Mouse (Mus musculus) layer of hippocampus, adult 11-12 months (tissue): ENCODE measurements around the gene Gm26620.

Experiments used
- DNase-seq: peaks from one replicate; pipeline ENCODE4 v3.0.0; 2022; ENCODE audit warnings: low spot score

Gm26620 gene

GRCm38 (mm10) chr1:170911907-170912660 is 27.2 kb downstream of the Gm26620 start:
- DNase-seq, result no peak

DNA sequence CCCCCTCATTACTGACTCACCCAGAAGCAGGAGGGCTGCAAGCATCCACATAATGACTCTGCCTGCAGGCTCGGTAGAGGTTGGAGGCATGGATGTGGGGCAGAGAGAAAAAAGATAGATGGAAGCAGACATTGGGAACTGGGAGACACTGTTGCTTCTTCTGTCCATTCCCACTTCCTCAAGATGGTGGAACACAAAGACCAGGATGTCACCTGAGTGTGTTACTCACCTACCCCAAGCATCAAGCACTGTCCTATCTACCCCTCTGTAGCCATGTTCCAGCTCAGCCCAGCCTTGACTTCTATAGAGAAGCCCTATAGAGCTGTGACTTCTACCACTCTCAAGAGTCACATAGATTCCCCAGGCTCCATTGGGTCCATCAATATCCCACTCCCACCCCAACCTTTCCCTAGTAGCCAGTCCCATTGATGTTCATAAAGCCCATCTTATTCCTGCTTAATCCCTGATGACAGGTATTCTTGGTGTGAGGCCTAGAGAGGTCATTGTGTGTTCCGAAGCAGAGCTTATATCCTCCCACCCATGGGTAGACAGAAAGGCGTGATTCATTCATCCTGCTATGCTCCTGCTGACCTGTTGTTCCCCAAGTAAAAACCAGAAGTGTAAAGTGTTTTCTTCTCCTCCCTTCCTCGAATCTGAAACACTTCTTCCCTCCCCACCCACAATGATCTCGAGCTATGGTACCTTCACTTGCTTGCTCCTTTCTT is 28.2 kb downstream of the Gm26620 start, which contains the start of gene Fcrlb:
Gene Fcrlb, minus strand, starts transcription at position 51 of the 725 bp plus-strand sequence.
- DNase-seq, result no peak

GRCm38 (mm10) chr1:170915657-170916056 is 30.8 kb downstream of the Gm26620 start:
- no peak for DNase-seq

- no peak for DNase-seq
Observed at GRCm38 (mm10) chr1:170919308-170919707, 34.4 kb downstream of the Gm26620 start.

- DNase-seq, result peak; percentile 37
Observed at GRCm38 (mm10) chr1:170924485-170924884, 39.6 kb downstream of the Gm26620 start.

GRCm38 (mm10) chr1:170926941-170927340 is 42.1 kb downstream of the Gm26620 start:
- no peak for DNase-seq

GRCm38 (mm10) chr1:170927378-170927777 is 42.5 kb downstream of the Gm26620 start, which contains the start of gene Fcrla:
Gene Fcrla (minus strand): TSS chr1:170927583.
- DNase-seq, result no peak

DNA sequence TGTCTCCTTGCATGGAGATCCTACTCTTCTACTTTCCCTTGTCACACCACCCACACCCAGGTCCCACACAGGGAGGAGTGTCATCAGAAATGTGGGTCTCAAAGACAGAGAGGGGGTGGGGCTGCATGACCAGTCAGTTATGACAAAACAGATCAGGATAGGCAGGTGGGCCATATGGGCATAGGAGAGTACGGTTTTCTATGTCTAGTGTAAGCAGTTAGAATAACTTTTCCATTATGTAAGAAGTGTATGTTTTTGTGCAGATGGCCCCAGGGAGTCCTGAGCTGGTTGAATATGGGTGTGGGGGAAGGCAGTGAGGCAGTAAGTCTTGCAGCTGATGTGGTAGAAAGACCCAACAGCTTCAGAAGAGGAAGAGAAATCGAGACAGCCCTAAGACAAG is 43.6 kb downstream of the Gm26620 start:
- DNase-seq, result no peak

GRCm38 (mm10) chr1:170929245-170929644 is 44.4 kb downstream of the Gm26620 start:
- no peak for DNase-seq

GRCm38 (mm10) chr1:170932043-170932442 is 47.2 kb downstream of the Gm26620 start:
- DNase-seq, result no peak

DNA sequence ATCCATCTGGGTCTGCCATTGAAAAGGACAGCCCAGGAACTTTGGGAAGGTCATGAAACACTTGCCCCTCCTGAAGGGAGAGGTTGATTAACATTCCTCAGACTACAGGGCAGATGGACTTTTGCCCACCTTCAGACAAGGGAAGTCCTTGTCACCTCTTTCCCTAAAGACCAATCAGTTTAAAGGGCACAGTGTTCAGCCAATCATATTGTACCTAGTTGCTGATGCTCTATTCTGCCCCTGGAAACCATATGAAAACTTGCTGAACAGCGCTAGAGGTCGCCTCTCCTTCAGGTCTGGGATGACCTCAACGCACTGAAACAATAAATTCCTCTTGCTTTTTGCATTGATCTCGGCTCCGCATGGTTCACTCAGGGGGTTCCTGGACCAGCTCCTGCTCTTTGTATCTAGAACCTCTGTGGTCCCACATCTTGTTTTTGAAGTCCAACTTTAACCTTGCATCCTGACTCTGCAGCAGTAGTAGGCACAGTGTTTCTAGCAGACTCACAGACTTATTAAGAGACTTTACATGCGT is 48.6 kb downstream of the Gm26620 start:
- DNase-seq, result no peak

- DNase-seq, result no peak
Observed at GRCm38 (mm10) chr1:170933940-170934339, 49.1 kb downstream of the Gm26620 start.

DNA sequence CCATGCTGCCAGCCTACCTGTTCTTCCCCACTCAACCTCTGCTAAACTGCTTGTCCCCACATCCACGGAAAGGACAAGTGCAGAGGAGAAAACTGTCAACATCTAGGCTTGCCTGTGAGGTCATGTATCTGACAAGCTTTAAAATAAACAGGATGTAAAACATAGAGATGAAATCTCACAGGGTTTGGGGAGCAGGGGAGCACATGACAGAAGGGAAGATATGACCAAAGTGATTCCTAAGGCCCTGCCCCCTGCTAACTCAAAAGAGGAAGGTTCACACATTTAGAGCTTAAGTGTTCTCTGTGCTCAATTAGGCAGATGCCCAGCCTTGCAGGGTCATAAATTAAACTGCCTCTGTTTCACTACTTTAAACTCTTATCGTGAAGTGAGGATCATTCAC is 49.5 kb downstream of the Gm26620 start:
- no peak for DNase-seq
